Mouse (Mus musculus) heart, embryonic 11.5 days (tissue): ENCODE measurements around the gene Cst3. TPM values are rescaled to one million over a fixed set of nuclear protein-coding genes. Genes with fewer than 3 reads are reported as not detected.
A peak's percentile ranks its signal among the peaks of the same experiment; 100 is the strongest.

Experiments used
- ATAC-seq: fragments of 200-750 bp; cut with Nextera tagmentation; replicated peaks from 2 replicates; pipeline ENCODE4 v1.8.0; 2017; ENCODE audit warnings: moderate library complexity; ENCODE audit not compliant: insufficient number of reproducible peaks, low FRiP score, low TSS enrichment
- H3K27ac ChIP-seq: fragments of 300-500 bp; sonication (generic); 2 replicates; pipeline ENCODE4 v1.5.1; 2014; ENCODE audit warnings: mild to moderate bottlenecking, low read depth, low read length
- H3K27me3 ChIP-seq: fragments of 300-500 bp; sonication (generic); 2 replicates; pipeline ENCODE4 v1.6.1; 2014; ENCODE audit warnings: mild to moderate bottlenecking, low read length, mixed read lengths; ENCODE audit not compliant: control insufficient read depth, insufficient read depth
- H3K36me3 ChIP-seq: fragments of 300-500 bp; sonication (generic); 2 replicates; pipeline ENCODE4 v1.6.1; 2014; ENCODE audit warnings: mild to moderate bottlenecking, low read length, moderate library complexity, mixed read lengths; ENCODE audit not compliant: control insufficient read depth, insufficient read depth
- H3K4me1 ChIP-seq: fragments of 300-500 bp; sonication (generic); 2 replicates; pipeline ENCODE4 v1.6.1; 2014; ENCODE audit warnings: low read length; ENCODE audit not compliant: control insufficient read depth, insufficient read depth
- H3K4me2 ChIP-seq: fragments of 300-500 bp; sonication (generic); 2 replicates; pipeline ENCODE4 v1.6.1; 2014; ENCODE audit warnings: mild to moderate bottlenecking, moderate library complexity
- H3K4me3 ChIP-seq: fragments of 300-500 bp; sonication (generic); 2 replicates; pipeline ENCODE4 v1.5.1; 2014; ENCODE audit warnings: low read depth, low read length
- H3K9ac ChIP-seq: fragments of 300-500 bp; sonication (generic); 2 replicates; pipeline ENCODE4 v1.6.1; 2014; ENCODE audit warnings: mild to moderate bottlenecking, low read depth, low read length, moderate library complexity
- H3K9me3 ChIP-seq: fragments of 300-500 bp; sonication (generic); replicated peaks from 2 replicates; pipeline ENCODE4 v1.6.1; 2016; ENCODE audit warnings: low read length; ENCODE audit not compliant: control insufficient read depth
- WGBS: fragments of 180-500 bp; shearing (Covaris S2); extraction: QIAGEN DNeasy Blood & Tissue Kit; methylation state at CpG from one replicate; pipeline ENCODE4 v1.1.7; 2014; ENCODE audit not compliant: insufficient replicate concordance; 5-methylcytosine and 5-hydroxymethylcytosine counted together
- polyA plus RNA-seq: library from polyadenylated mRNA; unstranded; fragments of >200 nt; fragmentation: Nextera tagmentation; extraction: Ambion mirVana; gene quantifications from 2 replicates; pipeline ENCODE4 v1.2.1, GENCODE M21; 2014

The Cst3 gene
- polyA plus RNA-seq, 1 experiment from 2014 or later: 812 TPM

GRCm38 (mm10) chr2:148884738-148885137 is 9.2 kb upstream of the Cst3 start:
- H3K9ac ChIP-seq: no peak overlapping the region
- no peaks in the 10 kb centered on the region for H3K36me3 ChIP-seq
- H3K4me1 ChIP-seq: no peaks in the 10 kb centered on the region
- H3K27ac ChIP-seq: no peak overlapping the region; the same call in 1 of the 2 replicates
- peak; percentile 71; the same call in 1 of the 2 replicates for ATAC-seq
- H3K9me3 ChIP-seq: no peaks in the 10 kb centered on the region
- no peak overlapping the region for H3K4me2 ChIP-seq
- no peaks in the 10 kb centered on the region for H3K27me3 ChIP-seq
- no peak overlapping the region for H3K4me3 ChIP-seq

- no peaks in the 10 kb centered on the region for H3K9me3 ChIP-seq
- no peaks in the 10 kb centered on the region for H3K27me3 ChIP-seq
- WGBS: 25% methylated on average over 1 of the region's 1 CpGs
- ATAC-seq: no peak
- H3K36me3 ChIP-seq: no peaks in the 10 kb centered on the region
- no peak overlapping the region for H3K4me3 ChIP-seq
- no peak overlapping the region for H3K9ac ChIP-seq
- peaks cover 36% of the 10 kb centered on the region for H3K4me1 ChIP-seq
- peak overlapping the region; percentile 55 for H3K27ac ChIP-seq
- H3K4me2 ChIP-seq: no peak overlapping the region
Measured at GRCm38 (mm10) chr2:148879199-148879598, 3.7 kb upstream of the Cst3 start.

GRCm38 (mm10) chr2:148878641-148879130 is 3.2 kb upstream of the Cst3 start:
- Histone ChIP-seq H3K27ac (peak overlapping the region; percentile 55), H3K4me2 (no peak overlapping the region), H3K36me3 (no peaks in the 10 kb centered on the region), H3K4me3 (no peak overlapping the region), H3K9ac (no peak overlapping the region), H3K4me1 (peaks cover 41% of the 10 kb centered on the region), H3K27me3 (no peaks in the 10 kb centered on the region), H3K9me3 (no peaks in the 10 kb centered on the region)
- no peak for ATAC-seq
- 0% methylated on average over 2 of the region's 2 CpGs for WGBS

GRCm38 (mm10) chr2:148877016-148877770 is 1.7 kb upstream of the Cst3 start:
- Histone ChIP-seq H3K4me2 (no peak overlapping the region), H3K9me3 (no peaks in the 10 kb centered on the region), H3K36me3 (no peaks in the 10 kb centered on the region), H3K4me1 (peaks cover 55% of the 10 kb centered on the region), H3K27me3 (no peaks in the 10 kb centered on the region), H3K27ac (peak overlapping the region; percentile 7), H3K4me3 (no peak overlapping the region), H3K9ac (no peak overlapping the region)
- ATAC-seq: no peak
- WGBS: 21% methylated on average over 3 of the region's 3 CpGs

- Histone ChIP-seq H3K4me2 (peak overlapping the region; percentile 90), H3K9me3 (no peaks in the 10 kb centered on the region), H3K27me3 (no peaks in the 10 kb centered on the region), H3K9ac (peak overlapping the region; percentile 94), H3K27ac (peak overlapping the region; percentile 93), H3K4me1 (peaks cover 55% of the 10 kb centered on the region), H3K36me3 (peaks cover 7% of the 10 kb centered on the region), H3K4me3 (peak overlapping the region; percentile 94)
- ATAC-seq: peak; percentile 48
- WGBS: under 1% methylated on average over 34 of the region's 34 CpGs
Measured at GRCm38 (mm10) chr2:148874617-148875334, 716 bp downstream of the Cst3 start.

GRCm38 (mm10) chr2:148874224-148874616 is 1.3 kb downstream of the Cst3 start:
- H3K4me1 ChIP-seq: peaks cover 52% of the 10 kb centered on the region
- H3K27ac ChIP-seq: no peak overlapping the region
- H3K27me3 ChIP-seq: no peaks in the 10 kb centered on the region
- no peaks in the 10 kb centered on the region for H3K9me3 ChIP-seq
- ATAC-seq: no peak
- whole genome bisulfite sequencing: 24% methylated on average over 3 of the region's 3 CpGs
- peak overlapping the region; percentile 94 for H3K9ac ChIP-seq
- peak overlapping the region; percentile 94 for H3K4me3 ChIP-seq
- peak overlapping the region; percentile 90 for H3K4me2 ChIP-seq
- peaks cover 7% of the 10 kb centered on the region for H3K36me3 ChIP-seq

GRCm38 (mm10) chr2:148872860-148873259 is 2.6 kb downstream of the Cst3 start:
- no peaks in the 10 kb centered on the region for H3K27me3 ChIP-seq
- 0 out of 2 replicates have a peak overlapping the region, but pooled peaks have one; percentile 11 for H3K27ac ChIP-seq
- H3K4me2 ChIP-seq: peak overlapping the region; percentile 90
- peaks cover 39% of the 10 kb centered on the region for H3K4me1 ChIP-seq
- peaks cover 7% of the 10 kb centered on the region for H3K36me3 ChIP-seq
- no peak for ATAC-seq
- 61% methylated on average over 4 of the region's 4 CpGs for WGBS
- peak overlapping the region; percentile 94; the same call in 1 of the 2 replicates for H3K4me3 ChIP-seq
- H3K9ac ChIP-seq: peak overlapping the region; percentile 4
- H3K9me3 ChIP-seq: no peaks in the 10 kb centered on the region

GRCm38 (mm10) chr2:148870526-148870925 is 5.0 kb downstream of the Cst3 start:
- Histone ChIP-seq H3K4me2 (no peak overlapping the region), H3K27ac (no peak overlapping the region), H3K9ac (no peak overlapping the region), H3K4me1 (peaks cover 23% of the 10 kb centered on the region), H3K9me3 (no peaks in the 10 kb centered on the region), H3K4me3 (no peak overlapping the region), H3K27me3 (no peaks in the 10 kb centered on the region), H3K36me3 (peaks cover 7% of the 10 kb centered on the region)
- ATAC-seq: no peak
- 69% methylated on average over 3 of the region's 3 CpGs for WGBS
